Mouse (Mus musculus): Measurements from ENCODE around the gene Mum1. TPM values are rescaled to one million over a fixed set of nuclear protein-coding genes. Genes with fewer than 3 reads are reported as not detected.

The Mum1 gene
- polyA plus RNA-seq, 1 experiment from 2014 or later, result 112 TPM

DNA sequence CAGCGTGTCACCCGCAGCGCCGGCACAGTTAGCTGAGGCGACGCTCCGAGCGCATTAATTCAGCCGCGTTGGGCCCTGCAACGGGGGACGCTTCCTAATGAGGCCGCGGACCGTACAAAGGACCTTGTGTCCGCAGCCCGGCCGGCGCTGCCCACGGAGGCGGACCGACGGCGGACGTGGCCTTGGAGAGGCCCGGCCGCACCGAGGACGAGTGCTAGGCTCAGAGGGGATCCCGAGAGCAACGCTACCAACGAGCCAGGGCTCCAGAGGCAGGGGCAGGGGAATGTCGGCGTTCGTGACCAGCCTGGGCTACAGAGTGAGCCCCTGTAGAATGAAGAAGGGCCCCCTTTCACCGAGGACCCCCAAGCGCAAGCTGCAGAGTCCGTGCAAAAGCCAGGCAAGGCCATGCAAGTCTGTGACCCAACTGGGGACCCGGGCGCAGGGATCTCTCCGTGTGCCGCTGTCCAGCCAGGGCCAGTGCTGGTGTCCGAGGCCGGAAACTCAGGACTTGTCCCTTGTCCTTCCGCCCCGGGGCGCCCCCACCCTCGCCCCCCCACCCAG, 35.7 kb upstream of the Mum1 start:
- Histone ChIP-seq H3K9me3 (no peaks in the 10 kb centered on the region), H3K27me3 (peaks cover 55% of the 10 kb centered on the region), H3K4me1 (replicated peaks) (peaks cover 26% of the 10 kb centered on the region), H3K4me2 (peak overlapping the region; percentile 74), H3K36me3 (peaks cover 34% of the 10 kb centered on the region), H3K9ac (replicated peaks) (peak overlapping the region; percentile 60), H3K4me3 (replicated peaks) (peak overlapping the region; percentile 45), H3K27ac (0 out of 2 replicates have a peak overlapping the region, but pooled peaks have one; percentile 29)
- WGBS, result 1% methylated on average over 48 of the region's 48 CpGs
- no peak for ATAC-seq (ENCODE audit: insufficient number of reproducible peaks, insufficient read depth, low FRiP score, low TSS enrichment, low read depth)

DNA sequence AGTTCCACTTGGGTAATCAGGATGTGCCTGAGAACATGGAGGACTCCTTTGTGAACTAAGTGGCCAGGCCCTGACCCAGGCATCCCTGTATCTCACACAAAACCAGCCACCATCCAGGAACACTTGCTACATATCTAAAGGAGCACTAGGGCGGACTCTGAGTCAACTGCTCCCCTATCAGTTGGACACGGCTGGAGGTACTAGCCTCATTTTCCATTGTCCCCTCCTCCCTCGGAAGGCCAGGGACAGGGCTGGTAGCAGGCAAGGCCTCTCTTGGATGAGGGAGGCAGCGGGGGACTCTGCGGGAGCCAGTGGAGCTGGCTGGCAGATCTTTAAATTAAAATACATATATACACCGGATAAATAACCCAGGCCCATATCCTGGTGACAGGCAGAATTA, 32.3 kb upstream of the Mum1 start:
- 82% methylated on average over 6 of the region's 6 CpGs for WGBS
- no peaks in the 10 kb centered on the region for H3K9me3 ChIP-seq
- peaks cover 4% of the 10 kb centered on the region for H3K36me3 ChIP-seq
- H3K4me3 ChIP-seq (replicated peaks), result no peak overlapping the region
- H3K9ac ChIP-seq (replicated peaks), result 0 out of 2 replicates have a peak overlapping the region, but pooled peaks have one; percentile 1
- peaks cover 19% of the 10 kb centered on the region for H3K4me1 ChIP-seq (replicated peaks)
- no peak overlapping the region for H3K4me2 ChIP-seq
- H3K27ac ChIP-seq, result no peak overlapping the region
- H3K27me3 ChIP-seq, result peaks cover 44% of the 10 kb centered on the region
- no peak for ATAC-seq (ENCODE audit: insufficient number of reproducible peaks, insufficient read depth, low FRiP score, low TSS enrichment, low read depth)

GRCm38 (mm10) chr10:80194441-80194840, 31.8 kb upstream of the Mum1 start:
- no peak overlapping the region for H3K4me3 ChIP-seq (replicated peaks)
- no peak for ATAC-seq (ENCODE audit: insufficient number of reproducible peaks, insufficient read depth, low FRiP score, low TSS enrichment, low read depth)
- H3K9me3 ChIP-seq, result no peaks in the 10 kb centered on the region
- no peaks in the 10 kb centered on the region for H3K36me3 ChIP-seq
- H3K27me3 ChIP-seq, result peaks cover 40% of the 10 kb centered on the region
- no peak overlapping the region for H3K9ac ChIP-seq (replicated peaks)
- no peak overlapping the region for H3K4me2 ChIP-seq
- peaks cover 16% of the 10 kb centered on the region for H3K4me1 ChIP-seq (replicated peaks)
- H3K27ac ChIP-seq, result no peak overlapping the region
- 60% methylated on average over 8 of the region's 8 CpGs for WGBS

DNA sequence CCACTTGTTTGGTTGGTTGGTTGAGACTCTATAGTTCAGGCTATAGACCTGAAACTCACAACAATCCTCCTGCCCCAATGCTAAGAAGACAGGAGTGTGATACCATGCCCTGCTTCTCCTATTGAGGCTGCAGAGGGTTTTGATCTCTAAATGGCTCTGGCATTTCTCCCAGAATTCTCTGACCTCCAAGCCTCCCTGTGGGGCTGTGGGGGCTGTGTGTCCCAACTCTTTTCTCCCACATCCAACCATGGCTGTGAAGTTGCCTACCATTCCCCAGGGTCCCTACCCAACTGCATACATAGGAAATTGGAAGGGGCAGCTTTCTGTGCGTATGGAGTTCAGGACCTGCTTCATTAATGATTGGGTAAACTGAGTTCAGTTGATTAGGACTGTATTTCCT, 30.1 kb upstream of the Mum1 start:
- no peak overlapping the region for H3K27ac ChIP-seq
- no peak for ATAC-seq (ENCODE audit: insufficient number of reproducible peaks, insufficient read depth, low FRiP score, low TSS enrichment, low read depth)
- peaks cover 23% of the 10 kb centered on the region for H3K27me3 ChIP-seq
- 90% methylated on average over 1 of the region's 1 CpGs for WGBS
- no peak overlapping the region for H3K4me3 ChIP-seq (replicated peaks)
- H3K36me3 ChIP-seq, result no peaks in the 10 kb centered on the region
- no peak overlapping the region for H3K9ac ChIP-seq (replicated peaks)
- no peak overlapping the region for H3K4me2 ChIP-seq
- H3K4me1 ChIP-seq (replicated peaks), result 0 out of 2 replicates have a peak, but pooled peaks cover 2% of the 10 kb centered on the region
- H3K9me3 ChIP-seq, result no peaks in the 10 kb centered on the region

- no peak overlapping the region for H3K4me2 ChIP-seq
- no peak overlapping the region for H3K4me3 ChIP-seq (replicated peaks)
- peaks cover 15% of the 10 kb centered on the region for H3K27me3 ChIP-seq
- no peaks in the 10 kb centered on the region for H3K36me3 ChIP-seq
- 0 out of 2 replicates have a peak, but pooled peaks cover 2% of the 10 kb centered on the region for H3K4me1 ChIP-seq (replicated peaks)
- no peak overlapping the region for H3K27ac ChIP-seq
- WGBS, result 78% methylated on average over 33 of the region's 33 CpGs
- H3K9ac ChIP-seq (replicated peaks), result no peak overlapping the region; the same call in 1 of the 2 replicates
- no peaks in the 10 kb centered on the region for H3K9me3 ChIP-seq
- no peak for ATAC-seq (ENCODE audit: insufficient number of reproducible peaks, insufficient read depth, low FRiP score, low TSS enrichment, low read depth)
Observed at GRCm38 (mm10) chr10:80196778-80197581, 29.3 kb upstream of the Mum1 start.

DNA sequence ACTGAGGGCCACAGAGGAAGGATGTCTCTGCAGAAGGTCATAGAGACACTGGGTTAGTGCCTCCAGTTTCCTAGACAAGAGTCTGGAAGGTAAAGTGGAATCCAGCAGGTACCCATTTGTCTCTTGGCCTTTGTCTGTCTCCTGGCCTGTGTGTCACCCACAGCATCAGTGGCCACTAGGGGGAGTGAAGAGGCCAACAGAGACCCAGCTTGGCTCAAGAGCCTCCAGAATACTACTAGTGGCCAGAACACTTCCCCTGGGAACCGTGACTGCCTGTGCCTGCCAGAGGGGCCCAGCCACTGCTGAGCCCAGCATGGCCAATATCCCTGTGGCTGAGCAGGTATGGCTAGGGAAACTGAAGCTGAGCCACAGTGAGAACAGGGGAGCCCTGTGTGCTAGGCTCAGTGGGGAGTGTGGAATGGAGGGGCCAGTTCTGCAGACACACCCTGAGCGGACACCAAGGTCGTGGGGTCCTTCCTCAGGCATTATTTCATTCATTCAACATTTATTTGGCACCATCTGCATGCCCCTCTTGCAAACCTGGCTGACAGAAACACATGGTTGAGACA, 26.7 kb upstream of the Mum1 start:
- no peak overlapping the region for H3K4me3 ChIP-seq (replicated peaks)
- WGBS, result 55% methylated on average over 3 of the region's 3 CpGs
- H3K9ac ChIP-seq (replicated peaks), result no peak overlapping the region

DNA sequence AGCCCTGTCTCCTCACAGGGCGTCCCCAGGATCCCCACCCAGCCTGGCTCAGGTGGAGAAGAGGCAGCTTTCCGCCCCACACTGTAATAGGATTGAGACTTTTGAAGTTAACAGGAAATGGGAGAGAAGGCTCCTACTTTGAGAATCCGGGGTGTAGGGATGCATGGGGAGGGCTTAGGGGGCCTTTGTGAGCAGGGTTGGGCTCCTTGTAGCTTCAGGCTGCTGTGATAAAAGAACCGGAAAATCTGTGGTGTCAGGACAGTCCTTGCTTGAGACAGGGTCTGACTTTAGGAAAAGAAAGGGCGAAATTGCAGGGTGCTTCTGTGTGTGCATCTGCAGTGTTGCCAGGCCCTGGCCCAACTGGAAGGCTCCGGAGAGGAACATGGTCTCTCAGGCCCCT, 25.7 kb upstream of the Mum1 start:
- no peaks in the 10 kb centered on the region for H3K36me3 ChIP-seq
- H3K9me3 ChIP-seq, result no peaks in the 10 kb centered on the region
- H3K27me3 ChIP-seq, result 0 out of 2 replicates have a peak, but pooled peaks cover 4% of the 10 kb centered on the region
- 0 out of 2 replicates have a peak, but pooled peaks cover 7% of the 10 kb centered on the region for H3K4me1 ChIP-seq (replicated peaks)
- ATAC-seq (ENCODE audit: insufficient number of reproducible peaks, insufficient read depth, low FRiP score, low TSS enrichment, low read depth), result no peak
- H3K9ac ChIP-seq (replicated peaks), result no peak overlapping the region
- H3K4me2 ChIP-seq, result no peak overlapping the region
- 73% methylated on average over 6 of the region's 6 CpGs for WGBS
- H3K4me3 ChIP-seq (replicated peaks), result no peak overlapping the region
- no peak overlapping the region for H3K27ac ChIP-seq

More for the DNA sequence above, 26.7 kb upstream of the Mum1 start:
- H3K9me3 ChIP-seq, result no peaks in the 10 kb centered on the region
- H3K4me1 ChIP-seq (replicated peaks), result 0 out of 2 replicates have a peak, but pooled peaks cover 7% of the 10 kb centered on the region
- H3K27ac ChIP-seq, result no peak overlapping the region
- H3K4me2 ChIP-seq, result no peak overlapping the region
- H3K27me3 ChIP-seq, result 0 out of 2 replicates have a peak, but pooled peaks cover 4% of the 10 kb centered on the region
- peak; percentile 84 for ATAC-seq (ENCODE audit: insufficient number of reproducible peaks, insufficient read depth, low FRiP score, low TSS enrichment, low read depth)
- no peaks in the 10 kb centered on the region for H3K36me3 ChIP-seq

- Histone ChIP-seq H3K4me3 (replicated peaks) (no peak overlapping the region), H3K4me1 (replicated peaks) (peaks cover 11% of the 10 kb centered on the region; the same call in 1 of the 2 replicates), H3K9me3 (no peaks in the 10 kb centered on the region), H3K9ac (replicated peaks) (0 out of 2 replicates have a peak overlapping the region, but pooled peaks have one; percentile 23), H3K27ac (no peak overlapping the region), H3K4me2 (no peak overlapping the region), H3K36me3 (no peaks in the 10 kb centered on the region), H3K27me3 (peaks cover 15% of the 10 kb centered on the region)
- ATAC-seq (ENCODE audit: insufficient number of reproducible peaks, insufficient read depth, low FRiP score, low TSS enrichment, low read depth), result no peak
- 41% methylated on average over 7 of the region's 7 CpGs for WGBS
Observed at GRCm38 (mm10) chr10:80204055-80204454, 22.2 kb upstream of the Mum1 start.

DNA sequence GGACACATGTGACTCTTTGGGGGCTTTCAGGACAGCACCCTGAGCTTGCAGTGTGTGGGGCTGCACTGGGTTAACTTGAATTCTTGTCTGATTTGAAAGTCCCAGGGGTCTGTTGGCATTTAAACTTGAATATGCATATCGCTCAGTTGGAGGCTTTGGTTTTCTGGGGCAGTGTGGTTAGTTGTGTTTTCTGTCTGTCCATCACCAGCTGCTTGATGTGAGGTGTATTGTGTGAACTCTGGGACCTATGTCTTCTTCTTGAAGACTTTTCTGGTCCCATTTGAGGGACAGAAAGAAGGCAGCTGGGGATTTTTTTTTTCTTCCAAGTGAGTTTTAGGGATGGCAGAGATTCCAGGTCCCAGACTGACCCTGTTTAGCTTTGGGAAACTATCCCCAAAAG, 19.0 kb upstream of the Mum1 start:
- Histone ChIP-seq H3K9ac (replicated peaks) (no peak overlapping the region), H3K9me3 (no peaks in the 10 kb centered on the region), H3K36me3 (no peaks in the 10 kb centered on the region), H3K4me2 (no peak overlapping the region), H3K27ac (no peak overlapping the region), H3K4me1 (replicated peaks) (peaks cover 9% of the 10 kb centered on the region; the same call in 1 of the 2 replicates), H3K27me3 (peaks cover 23% of the 10 kb centered on the region), H3K4me3 (replicated peaks) (no peak overlapping the region)
- ATAC-seq (ENCODE audit: insufficient number of reproducible peaks, insufficient read depth, low FRiP score, low TSS enrichment, low read depth), result no peak
- 58% methylated on average over 1 of the region's 1 CpGs for WGBS

DNA sequence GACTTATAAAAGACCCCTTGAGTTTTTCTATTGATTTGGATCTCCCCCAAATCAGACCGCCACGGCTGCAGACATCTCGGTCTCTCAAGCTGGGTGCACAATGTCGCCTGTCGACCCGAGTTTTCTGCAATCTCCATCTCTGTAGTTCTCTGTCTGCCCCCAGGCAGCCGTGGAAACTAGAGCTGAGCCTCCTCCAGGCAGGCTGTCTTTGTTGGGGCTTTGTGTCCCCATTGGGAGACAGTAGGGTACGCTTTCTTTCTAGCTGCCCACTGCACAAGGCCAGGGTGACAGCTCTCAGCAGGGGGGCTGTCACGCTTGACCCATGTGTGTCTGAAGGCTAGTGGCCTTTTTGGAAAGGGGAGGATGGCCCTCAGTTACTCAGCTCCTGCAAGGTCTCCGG, 18.6 kb upstream of the Mum1 start:
- Histone ChIP-seq H3K27me3 (peaks cover 23% of the 10 kb centered on the region), H3K9me3 (no peaks in the 10 kb centered on the region), H3K36me3 (no peaks in the 10 kb centered on the region), H3K27ac (no peak overlapping the region), H3K4me2 (no peak overlapping the region), H3K4me3 (replicated peaks) (no peak overlapping the region), H3K9ac (replicated peaks) (no peak overlapping the region), H3K4me1 (replicated peaks) (peaks cover 9% of the 10 kb centered on the region; the same call in 1 of the 2 replicates)
- ATAC-seq (ENCODE audit: insufficient number of reproducible peaks, insufficient read depth, low FRiP score, low TSS enrichment, low read depth), result no peak
- WGBS, result 66% methylated on average over 10 of the region's 10 CpGs

GRCm38 (mm10) chr10:80208248-80208647, 18.0 kb upstream of the Mum1 start:
- no peak for ATAC-seq (ENCODE audit: insufficient number of reproducible peaks, insufficient read depth, low FRiP score, low TSS enrichment, low read depth)
- Histone ChIP-seq H3K4me1 (replicated peaks) (peaks cover 9% of the 10 kb centered on the region; the same call in 1 of the 2 replicates), H3K27ac (no peak overlapping the region), H3K9me3 (no peaks in the 10 kb centered on the region), H3K36me3 (no peaks in the 10 kb centered on the region), H3K4me2 (no peak overlapping the region), H3K4me3 (replicated peaks) (no peak overlapping the region), H3K9ac (replicated peaks) (no peak overlapping the region), H3K27me3 (peaks cover 23% of the 10 kb centered on the region)
- WGBS, result 70% methylated on average over 4 of the region's 4 CpGs
